Mouse (Mus musculus) kidney, adult 2 months (tissue): ENCODE measurements around the gene Tbc1d9b.

Experiments used
- CTCF ChIP-seq: fragments of 200-500 bp; conservative IDR thresholded peaks from 2 replicates; pipeline ENCODE4 v1.5.1; 2011; ENCODE audit warnings: low read depth, mild to moderate bottlenecking, control low read depth, low read length, moderate library complexity, mixed read lengths; ENCODE audit not compliant: insufficient read depth, insufficient read length
- POLR2A ChIP-seq: fragments of 200-500 bp; IDR thresholded peaks from one replicate; pipeline ENCODE4 v1.6.1; 2011; ENCODE audit warnings: low read depth, low read length, control low read depth

DNA sequence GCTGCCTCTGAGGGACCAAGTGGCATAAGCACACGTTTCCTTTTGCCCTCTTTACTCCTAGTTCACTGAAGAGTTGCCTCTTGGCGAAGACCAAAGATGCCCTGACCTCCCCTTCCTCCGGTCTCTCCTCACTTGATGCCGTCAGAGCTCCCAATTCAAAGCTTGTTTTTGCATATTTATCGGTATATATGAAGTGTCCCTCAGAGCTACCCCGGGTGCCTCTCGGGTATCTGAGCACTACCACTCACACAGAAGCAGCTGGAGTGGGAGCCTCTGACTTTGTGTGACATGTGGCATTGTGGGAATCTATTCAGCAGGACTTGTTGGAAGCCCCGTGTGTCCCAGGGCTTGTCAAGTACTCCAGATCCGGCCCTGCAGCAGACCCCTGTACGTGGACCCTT lies 605 bp downstream of the Tbc1d9b start:
- TF ChIP-seq CTCF = no peak
- TF ChIP-seq POLR2A = no peak
